Mouse (Mus musculus): ENCODE measurements around the gene Grip2. TPM values are rescaled to one million over a fixed set of nuclear protein-coding genes. Genes with fewer than 3 reads are reported as not detected.

The Grip2 gene
- polyA plus RNA-seq, 1 experiment = not detected

DNA sequence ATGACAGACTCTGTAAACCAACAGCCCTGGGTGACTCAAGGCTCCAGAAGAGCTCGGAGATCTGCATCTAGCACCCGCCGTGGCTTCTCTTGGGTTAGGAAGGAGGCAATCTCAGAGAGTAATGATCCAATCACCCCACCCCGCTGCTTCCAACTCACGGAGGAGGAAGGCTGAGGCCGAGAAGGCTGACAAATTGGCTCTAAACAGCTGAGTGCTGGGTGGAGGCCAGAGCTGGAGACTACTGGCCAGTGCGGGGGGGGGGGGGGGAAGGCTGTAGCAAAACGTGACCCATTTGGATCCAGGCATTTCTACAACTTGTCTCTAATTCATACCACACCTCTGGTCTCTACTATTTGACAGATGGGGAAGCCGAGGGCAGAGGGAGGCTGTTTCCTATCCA is 47.8 kb downstream of the Grip2 start:
- WGBS = 58% methylated on average over 9 of the region's 9 CpGs
- Histone ChIP-seq H3K4me3 (replicated peaks; ENCODE audit: control insufficient read depth, low read depth, low read length) (no peak overlapping the region), H3K4me1 (ENCODE audit: control insufficient read depth, insufficient read depth, low read length) (no peaks in the 10 kb centered on the region), H3K27ac (ENCODE audit: control insufficient read depth, insufficient read depth, low read depth, low read length, poor library complexity) (no peak overlapping the region)
- TF ChIP-seq POLR2A (IDR thresholded peaks at IDR 0.05; ENCODE audit: borderline replicate concordance, control insufficient read depth, low read depth, low read length) = no peak
- TF ChIP-seq CTCF (IDR thresholded peaks at IDR 0.05; ENCODE audit: control insufficient read depth, insufficient read depth, low read length) = no peak

DNA sequence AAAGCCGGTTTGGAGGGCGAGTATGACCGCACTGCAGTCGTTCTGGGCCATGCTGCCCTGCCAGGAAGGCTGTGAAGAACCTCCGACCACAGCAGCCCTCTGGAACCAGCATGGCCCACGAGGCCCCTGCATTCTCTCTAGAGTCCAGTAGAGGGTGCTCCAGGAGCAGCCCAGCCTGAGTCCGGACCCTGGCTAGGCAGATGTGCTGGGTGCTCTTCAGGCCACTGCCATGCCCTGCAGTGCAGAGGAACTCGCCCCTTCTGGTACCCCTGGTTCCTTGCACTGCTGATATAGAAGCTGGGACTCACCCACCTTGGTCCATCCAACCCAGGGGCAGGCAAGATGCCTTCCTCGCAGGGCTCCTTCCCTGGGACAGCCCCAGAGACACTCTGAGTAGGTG is 50.5 kb downstream of the Grip2 start:
- TF ChIP-seq CTCF (IDR thresholded peaks at IDR 0.05; ENCODE audit: control insufficient read depth, insufficient read depth, low read length) (peak; percentile 56; the same call in 1 of the 2 replicates), POLR2A (IDR thresholded peaks at IDR 0.05; ENCODE audit: borderline replicate concordance, control insufficient read depth, low read depth, low read length) (no peak)
- Histone ChIP-seq H3K27ac (ENCODE audit: control insufficient read depth, insufficient read depth, low read depth, low read length, poor library complexity) (no peak overlapping the region), H3K4me1 (ENCODE audit: control insufficient read depth, insufficient read depth, low read length) (no peaks in the 10 kb centered on the region), H3K4me3 (replicated peaks; ENCODE audit: control insufficient read depth, low read depth, low read length) (no peak overlapping the region)
- WGBS = 8% methylated on average over 9 of the region's 9 CpGs

DNA sequence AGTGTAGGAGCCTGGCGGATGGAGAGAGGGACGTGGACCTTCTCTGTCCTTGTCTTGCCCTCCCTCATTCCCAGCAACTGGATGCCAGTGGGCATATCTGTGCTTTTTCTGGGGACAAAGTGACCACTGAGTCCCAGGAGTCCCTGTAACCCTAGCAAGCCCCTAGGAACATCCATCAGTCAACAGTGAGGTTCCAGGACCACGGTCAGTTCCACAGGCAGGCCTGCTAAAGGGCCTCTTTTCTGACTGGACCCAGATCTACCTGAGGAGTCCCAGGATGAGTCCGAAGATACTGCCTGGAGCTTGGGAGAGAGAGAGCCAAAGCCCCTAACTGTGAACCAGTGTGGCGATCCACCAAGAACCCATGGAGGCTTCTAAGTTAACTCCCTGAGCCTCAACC is 53.1 kb downstream of the Grip2 start:
- WGBS = 64% methylated on average over 5 of the region's 5 CpGs

DNA sequence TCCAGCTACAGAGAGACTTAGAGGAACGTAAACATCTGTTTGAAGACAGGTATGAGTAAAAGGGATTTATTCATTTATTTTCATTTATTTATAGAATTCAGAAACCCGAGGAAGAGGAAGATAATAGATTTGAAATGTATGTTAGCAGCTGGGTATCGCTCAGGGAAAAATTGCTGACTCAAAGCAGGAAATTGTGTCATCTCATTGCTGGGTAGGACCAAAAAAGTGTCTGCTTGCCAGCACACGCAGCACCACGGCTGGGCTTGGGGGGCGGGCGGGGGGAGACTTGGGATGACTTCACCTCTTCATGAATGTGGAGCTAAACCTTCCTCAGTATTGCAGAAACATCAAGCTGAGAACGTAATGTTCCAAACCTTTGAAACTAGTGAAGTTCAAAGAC is 59.5 kb downstream of the Grip2 start:
- TF ChIP-seq POLR2A (IDR thresholded peaks at IDR 0.05; ENCODE audit: borderline replicate concordance, control insufficient read depth, low read depth, low read length) (no peak), CTCF (IDR thresholded peaks at IDR 0.05; ENCODE audit: control insufficient read depth, insufficient read depth, low read length) (no peak)
- Histone ChIP-seq H3K27ac (ENCODE audit: control insufficient read depth, insufficient read depth, low read depth, low read length, poor library complexity) (no peak overlapping the region), H3K4me1 (ENCODE audit: control insufficient read depth, insufficient read depth, low read length) (peaks cover 3% of the 10 kb centered on the region; the same call in 1 of the 2 replicates), H3K4me3 (replicated peaks; ENCODE audit: control insufficient read depth, low read depth, low read length) (no peak overlapping the region)
- WGBS = 13% methylated on average over 8 of the region's 8 CpGs

More for the DNA sequence above, 53.1 kb downstream of the Grip2 start:
- H3K4me1 ChIP-seq (ENCODE audit: control insufficient read depth, insufficient read depth, low read length) = no peaks in the 10 kb centered on the region
- H3K27ac ChIP-seq (ENCODE audit: control insufficient read depth, insufficient read depth, low read depth, low read length, poor library complexity) = no peak overlapping the region
- no peak overlapping the region for H3K4me3 ChIP-seq (replicated peaks; ENCODE audit: control insufficient read depth, low read depth, low read length)
- TF ChIP-seq POLR2A (IDR thresholded peaks at IDR 0.05; ENCODE audit: borderline replicate concordance, control insufficient read depth, low read depth, low read length) (no peak), CTCF (IDR thresholded peaks at IDR 0.05; ENCODE audit: control insufficient read depth, insufficient read depth, low read length) (no peak)

DNA sequence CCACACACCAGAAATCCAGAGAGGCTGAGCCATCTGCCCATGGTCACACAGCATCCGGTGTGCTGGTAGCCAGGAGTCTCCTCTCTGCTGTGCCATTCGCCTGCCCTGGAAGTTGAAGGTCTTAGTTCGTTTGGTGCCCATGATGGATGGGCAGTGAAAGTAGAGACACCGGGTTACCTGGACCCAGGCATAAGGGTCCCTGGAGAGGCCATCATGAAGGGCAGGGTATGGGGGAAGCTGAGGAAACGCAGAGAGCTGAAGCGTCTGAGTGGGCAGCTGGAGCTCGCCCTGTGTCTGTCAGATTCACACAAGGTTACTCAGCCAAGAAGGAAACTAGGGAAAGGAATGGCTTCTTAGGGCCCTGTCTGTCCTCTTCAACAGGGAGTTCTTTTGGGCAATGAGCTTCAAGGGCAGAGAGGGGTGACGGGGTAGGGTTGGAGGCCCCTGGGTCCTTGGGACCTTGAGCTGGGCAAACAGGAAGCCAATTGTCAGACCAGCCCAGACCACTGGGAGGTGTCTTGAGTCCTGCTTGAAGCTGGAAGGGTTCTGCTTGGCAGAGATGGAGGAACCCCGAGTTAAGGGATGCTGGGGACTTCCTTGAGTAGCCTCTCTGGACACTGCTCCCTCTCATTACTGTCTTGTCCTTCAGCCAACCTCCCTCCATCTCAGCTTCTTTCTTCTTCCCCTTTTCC is 64.9 kb downstream of the Grip2 start:
- WGBS = 63% methylated on average over 9 of the region's 9 CpGs
- Histone ChIP-seq H3K27ac (ENCODE audit: control insufficient read depth, insufficient read depth, low read depth, low read length, poor library complexity) (no peak overlapping the region), H3K4me1 (ENCODE audit: control insufficient read depth, insufficient read depth, low read length) (peaks cover 2% of the 10 kb centered on the region; the same call in 1 of the 2 replicates), H3K4me3 (replicated peaks; ENCODE audit: control insufficient read depth, low read depth, low read length) (no peak overlapping the region)
- TF ChIP-seq POLR2A (IDR thresholded peaks at IDR 0.05; ENCODE audit: borderline replicate concordance, control insufficient read depth, low read depth, low read length) = no peak
- TF ChIP-seq CTCF (IDR thresholded peaks at IDR 0.05; ENCODE audit: control insufficient read depth, insufficient read depth, low read length) = 0 out of 2 replicates have a peak, but pooled peaks have one; percentile 14

DNA sequence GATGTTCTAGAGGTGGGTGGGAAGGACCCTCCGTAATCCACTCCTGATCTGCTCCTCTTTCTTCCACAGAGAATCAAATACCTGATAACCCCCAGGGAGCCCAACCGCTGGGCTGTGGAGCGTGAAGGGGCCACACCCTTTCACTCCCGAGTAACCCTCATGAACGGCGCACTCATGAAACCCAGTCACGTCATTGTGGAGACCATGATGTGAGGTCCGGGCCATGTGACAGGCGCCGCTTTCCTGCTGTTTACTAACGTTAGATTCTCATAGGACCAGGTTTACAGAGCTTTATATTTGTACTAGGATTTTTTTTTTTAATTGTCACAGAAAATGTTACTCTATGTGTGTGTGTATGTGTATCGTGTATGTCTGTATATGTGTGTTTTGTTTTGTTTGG is 72.2 kb downstream of the Grip2 start:
- no peaks in the 10 kb centered on the region for H3K4me1 ChIP-seq (ENCODE audit: control insufficient read depth, insufficient read depth, low read length)
- no peak for TF ChIP-seq POLR2A (IDR thresholded peaks at IDR 0.05; ENCODE audit: borderline replicate concordance, control insufficient read depth, low read depth, low read length)
- no peak overlapping the region for H3K27ac ChIP-seq (ENCODE audit: control insufficient read depth, insufficient read depth, low read depth, low read length, poor library complexity)
- WGBS = 88% methylated on average over 12 of the region's 12 CpGs
- no peak overlapping the region for H3K4me3 ChIP-seq (replicated peaks; ENCODE audit: control insufficient read depth, low read depth, low read length)

DNA sequence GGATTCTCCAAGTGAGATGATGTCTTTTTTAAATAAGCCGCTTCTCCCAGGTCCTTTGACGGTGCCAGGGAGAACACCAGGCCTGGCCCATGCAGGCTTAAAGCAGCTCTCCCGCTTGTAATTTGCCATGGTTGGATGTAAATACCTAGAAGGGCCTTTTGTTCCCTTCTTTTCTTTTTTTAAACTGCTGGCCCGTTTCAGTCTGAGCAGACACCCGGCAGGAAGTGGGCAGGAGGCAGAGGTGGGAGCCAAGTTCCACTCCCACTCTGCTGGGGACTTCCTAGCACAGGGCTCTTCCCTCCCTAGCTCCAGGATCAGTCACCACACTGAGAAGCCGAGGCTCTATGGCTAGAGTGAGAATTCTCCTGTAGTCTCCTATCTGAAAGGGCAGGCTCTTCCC is 73.0 kb downstream of the Grip2 start:
- H3K4me1 ChIP-seq (ENCODE audit: control insufficient read depth, insufficient read depth, low read length) = no peaks in the 10 kb centered on the region
- H3K27ac ChIP-seq (ENCODE audit: control insufficient read depth, insufficient read depth, low read depth, low read length, poor library complexity) = no peak overlapping the region
- TF ChIP-seq CTCF (IDR thresholded peaks at IDR 0.05; ENCODE audit: control insufficient read depth, insufficient read depth, low read length) = no peak
- no peak for TF ChIP-seq POLR2A (IDR thresholded peaks at IDR 0.05; ENCODE audit: borderline replicate concordance, control insufficient read depth, low read depth, low read length)
- no peak overlapping the region for H3K4me3 ChIP-seq (replicated peaks; ENCODE audit: control insufficient read depth, low read depth, low read length)
- WGBS = 53% methylated on average over 6 of the region's 6 CpGs

DNA sequence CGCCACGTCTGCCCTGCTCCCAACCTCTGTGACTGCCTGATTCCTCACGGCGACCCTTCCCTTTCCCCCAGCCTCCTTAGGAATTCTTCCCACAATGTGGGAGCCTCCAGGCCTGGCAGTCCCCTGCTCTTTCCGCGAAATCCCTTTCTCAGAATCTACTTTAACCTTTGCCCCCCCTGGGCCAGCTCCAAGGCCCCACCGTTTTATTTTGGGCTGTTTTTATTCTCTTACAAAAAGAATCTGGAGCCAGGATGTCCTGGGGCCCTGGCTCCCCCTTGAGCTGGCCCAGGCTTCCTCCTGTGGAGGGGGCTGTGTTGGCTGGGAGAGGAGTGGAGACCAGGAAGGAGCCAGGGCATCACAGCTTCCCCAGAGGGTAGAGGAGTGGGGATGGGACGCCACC is 74.2 kb downstream of the Grip2 start:
- WGBS = 76% methylated on average over 8 of the region's 8 CpGs
- TF ChIP-seq CTCF (IDR thresholded peaks at IDR 0.05; ENCODE audit: control insufficient read depth, insufficient read depth, low read length) (no peak), POLR2A (IDR thresholded peaks at IDR 0.05; ENCODE audit: borderline replicate concordance, control insufficient read depth, low read depth, low read length) (no peak)
- no peaks in the 10 kb centered on the region for H3K4me1 ChIP-seq (ENCODE audit: control insufficient read depth, insufficient read depth, low read length)
- H3K4me3 ChIP-seq (replicated peaks; ENCODE audit: control insufficient read depth, low read depth, low read length) = no peak overlapping the region
- no peak overlapping the region for H3K27ac ChIP-seq (ENCODE audit: control insufficient read depth, insufficient read depth, low read depth, low read length, poor library complexity)

DNA sequence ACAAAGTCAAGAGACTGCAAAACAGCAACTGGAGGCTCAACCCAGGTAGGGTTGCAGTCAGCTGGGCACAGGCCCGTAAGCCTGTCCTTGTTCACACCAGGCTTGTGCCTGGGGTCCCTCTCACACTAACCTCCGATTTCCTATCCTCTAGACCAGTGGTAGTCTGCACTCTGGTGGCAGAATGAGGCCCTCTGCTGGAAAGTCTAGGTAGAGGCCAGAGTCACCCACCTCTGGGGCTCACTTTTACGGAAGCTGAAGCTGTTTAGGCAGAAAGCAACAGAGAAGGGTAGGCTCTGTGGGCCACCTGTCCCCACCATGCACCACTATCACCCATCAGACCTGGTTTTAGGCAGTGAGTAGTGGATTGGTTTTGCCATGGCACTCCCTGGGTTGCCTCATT is 76.1 kb downstream of the Grip2 start:
- 80% methylated on average over 3 of the region's 3 CpGs for WGBS
- TF ChIP-seq POLR2A (IDR thresholded peaks at IDR 0.05; ENCODE audit: borderline replicate concordance, control insufficient read depth, low read depth, low read length) (no peak), CTCF (IDR thresholded peaks at IDR 0.05; ENCODE audit: control insufficient read depth, insufficient read depth, low read length) (0 out of 2 replicates have a peak, but pooled peaks have one; percentile 5)
- Histone ChIP-seq H3K27ac (ENCODE audit: control insufficient read depth, insufficient read depth, low read depth, low read length, poor library complexity) (no peak overlapping the region), H3K4me1 (ENCODE audit: control insufficient read depth, insufficient read depth, low read length) (no peaks in the 10 kb centered on the region), H3K4me3 (replicated peaks; ENCODE audit: control insufficient read depth, low read depth, low read length) (no peak overlapping the region)

Data from bone marrow, adult 2 months (tissue).